Mouse (Mus musculus): ENCODE measurements at regions not wholly inside any gene's neighbourhood (a gene's known extent, or its start where the extent isn't known, plus 50 kb on each side); places are given as distances from the start of the nearest gene placed in this dataset.

DNA sequence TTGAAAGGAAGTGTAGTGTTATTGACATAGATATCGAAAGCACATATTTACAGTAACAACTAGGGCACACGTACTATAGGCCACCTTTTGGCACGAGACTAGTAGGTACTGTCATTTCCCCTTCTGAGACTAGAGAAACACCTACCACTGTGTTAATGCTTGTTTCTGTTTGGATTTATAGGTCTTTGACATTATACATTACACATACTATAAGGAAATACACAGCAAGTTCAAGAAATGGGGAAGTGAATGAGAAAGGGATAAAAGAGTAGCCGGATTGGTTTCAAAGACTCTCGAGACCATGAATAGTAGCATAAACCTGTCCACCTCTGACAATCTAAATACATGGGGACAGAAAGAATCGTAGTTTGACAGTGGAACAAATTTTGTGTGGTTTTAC is 900.3 kb upstream of the Pot1a start:
- ATAC-seq (replicated peaks; ENCODE audit: poor library complexity, severe bottlenecking): peak; percentile 78

DNA sequence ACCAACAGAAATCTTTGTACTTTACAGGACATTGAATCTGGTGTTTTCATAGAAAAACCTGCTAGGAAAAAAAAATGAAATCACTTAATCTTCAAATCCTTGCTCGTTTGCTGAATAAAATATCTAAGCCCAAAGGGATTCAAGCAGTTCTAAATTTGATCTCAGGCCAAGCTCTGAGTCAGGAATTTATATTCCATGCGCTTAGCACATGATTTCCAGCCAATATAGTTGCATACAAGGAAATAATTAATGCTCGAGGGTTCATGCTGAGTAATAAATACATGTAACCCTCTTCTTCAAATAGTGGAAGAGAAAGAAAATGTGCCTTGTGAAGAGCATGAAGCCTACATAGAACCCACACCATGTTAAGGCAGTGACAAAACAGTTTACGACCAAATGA is 899.8 kb upstream of the Pot1a start:
- ATAC-seq (replicated peaks; ENCODE audit: poor library complexity, severe bottlenecking): no peak

- ATAC-seq (replicated peaks; ENCODE audit: poor library complexity, severe bottlenecking): no peak
These were observed 899.2 kb upstream of the Pot1a start for GRCm38 (mm10) chr6:26707974-26708867.

Data from granulocyte monocyte progenitor cell, adult 5-6 weeks (primary cell).